Mouse (Mus musculus): ENCODE measurements around the gene Olfr222. TPM values are rescaled to one million over a fixed set of nuclear protein-coding genes. Genes with fewer than 3 reads are reported as not detected.

Olfr222 gene
- polyA plus RNA-seq, 1 experiment from 2014 or later: not detected

- Histone ChIP-seq H3K27ac (no peak overlapping the region), H3K9ac (no peak overlapping the region), H3K4me3 (replicated peaks) (no peak overlapping the region), H3K4me1 (replicated peaks) (0 out of 2 replicates have a peak, but pooled peaks cover 4% of the 10 kb centered on the region), H3K4me2 (replicated peaks) (peak overlapping the region; percentile 17; the same call in 1 of the 2 replicates), H3K9me3 (no peaks in the 10 kb centered on the region), H3K36me3 (no peaks in the 10 kb centered on the region), H3K27me3 (replicated peaks) (no peaks in the 10 kb centered on the region)
- WGBS: 25% methylated on average over 11 of the region's 11 CpGs
- ATAC-seq: no peak
Observed at GRCm38 (mm10) chr11:59538387-59538786, 37.6 kb downstream of the Olfr222 start.

DNA sequence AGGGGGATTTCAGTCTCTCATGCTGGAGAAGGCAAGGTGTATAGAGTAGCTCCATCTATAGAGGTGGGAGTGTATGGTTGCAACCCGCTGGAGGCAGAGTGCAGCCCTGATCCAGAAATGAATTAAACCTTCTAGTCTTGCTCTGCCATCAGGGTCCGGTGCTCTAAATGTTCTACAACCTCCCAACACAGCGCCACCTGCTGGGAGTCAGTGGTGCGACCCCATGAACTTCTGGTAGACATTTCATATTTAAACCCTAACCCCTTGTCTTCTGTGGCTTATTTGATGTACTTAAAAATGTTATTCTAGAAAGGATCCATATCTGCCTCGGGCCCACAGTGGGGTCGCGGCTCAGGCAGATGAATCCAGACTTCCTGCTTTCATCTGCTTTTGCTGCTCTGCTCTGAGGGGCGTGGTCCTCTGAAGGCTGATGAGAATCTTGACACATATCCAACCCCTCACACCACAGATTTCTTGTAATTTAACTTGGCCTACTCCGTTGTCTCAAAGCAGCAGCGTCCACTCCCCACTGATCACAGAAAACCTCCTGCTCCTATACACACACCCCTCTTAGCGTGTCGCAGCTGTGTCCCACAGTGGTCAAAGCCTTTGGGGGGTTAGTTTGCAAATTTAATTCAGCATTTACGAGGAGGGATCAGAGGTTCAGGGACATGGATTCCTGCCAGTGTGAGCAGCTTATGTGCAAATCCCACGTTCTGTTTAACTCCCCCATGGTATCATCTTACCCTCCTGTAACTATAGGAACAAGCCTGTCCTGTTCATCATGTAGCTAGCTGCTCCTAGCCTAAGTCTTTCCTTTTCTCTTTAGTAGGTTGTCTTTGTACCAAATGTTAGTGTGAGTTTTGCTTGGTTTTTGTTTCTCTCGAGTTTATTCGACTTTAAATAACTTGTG is 38.6 kb downstream of the Olfr222 start:
- Histone ChIP-seq H3K4me3 (replicated peaks) (no peak overlapping the region), H3K9ac (no peak overlapping the region), H3K9me3 (no peaks in the 10 kb centered on the region), H3K4me2 (replicated peaks) (no peak overlapping the region), H3K27ac (no peak overlapping the region), H3K4me1 (replicated peaks) (0 out of 2 replicates have a peak, but pooled peaks cover 4% of the 10 kb centered on the region), H3K27me3 (replicated peaks) (no peaks in the 10 kb centered on the region), H3K36me3 (no peaks in the 10 kb centered on the region)
- ATAC-seq: no peak
- WGBS: 68% methylated on average over 16 of the region's 16 CpGs

DNA sequence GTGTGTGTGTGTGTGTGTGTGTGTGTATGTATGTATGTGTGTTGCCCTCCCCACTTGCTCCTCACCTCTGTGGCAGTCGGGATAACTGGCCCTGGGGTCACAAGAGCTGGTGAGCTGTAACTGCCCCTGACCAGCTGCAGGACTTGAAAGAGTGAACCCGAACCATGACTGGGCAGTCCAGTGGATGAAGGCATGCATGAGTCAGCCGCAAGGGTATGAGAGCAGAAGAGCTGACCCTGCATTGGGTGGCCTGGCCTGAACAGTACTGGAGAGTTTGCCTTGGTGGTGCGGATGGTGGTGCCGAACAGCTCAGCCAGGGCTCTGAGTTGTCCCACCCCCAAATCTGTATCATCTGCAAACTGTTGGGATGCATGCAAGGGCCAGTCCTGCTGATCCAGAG is 44.5 kb downstream of the Olfr222 start:
- no peaks in the 10 kb centered on the region for H3K9me3 ChIP-seq
- H3K4me2 ChIP-seq (replicated peaks): no peak overlapping the region
- no peaks in the 10 kb centered on the region for H3K4me1 ChIP-seq (replicated peaks)
- H3K27ac ChIP-seq: no peak overlapping the region
- H3K9ac ChIP-seq: no peak overlapping the region
- H3K36me3 ChIP-seq: no peaks in the 10 kb centered on the region
- H3K4me3 ChIP-seq (replicated peaks): no peak overlapping the region
- no peak for ATAC-seq
- no peaks in the 10 kb centered on the region for H3K27me3 ChIP-seq (replicated peaks)
- WGBS: 69% methylated on average over 5 of the region's 5 CpGs

DNA sequence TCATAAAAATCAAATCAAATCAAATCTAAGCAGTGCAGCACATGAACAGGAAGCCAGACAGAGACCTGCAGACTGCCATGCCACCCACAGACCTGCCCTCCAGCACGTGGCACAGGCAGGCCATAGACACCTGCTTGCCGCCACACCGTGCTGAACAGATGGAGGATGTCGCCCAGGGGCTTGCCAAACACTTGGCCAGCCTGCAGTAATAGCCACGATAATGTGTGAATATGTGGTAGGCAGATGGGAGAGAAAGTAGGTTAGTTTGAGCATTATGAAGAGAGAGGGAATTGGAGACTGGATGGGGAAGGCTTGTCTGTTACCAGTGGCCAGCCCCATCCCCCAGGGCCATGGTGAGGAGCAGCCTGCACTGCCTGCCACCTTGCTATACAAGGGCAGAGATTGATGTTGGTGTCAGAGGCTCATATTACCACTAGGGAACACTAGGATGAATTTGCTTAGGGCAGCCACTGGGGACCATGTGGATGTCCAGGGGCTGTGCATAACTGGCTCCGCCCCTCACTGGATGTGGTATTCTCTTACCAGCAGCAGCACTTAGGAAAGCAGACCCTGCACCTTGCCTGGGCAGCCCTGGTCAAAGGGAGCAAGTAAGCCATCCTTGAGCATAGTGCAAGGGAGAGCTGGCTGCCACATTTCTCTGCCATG is 45.0 kb downstream of the Olfr222 start:
- no peak overlapping the region for H3K9ac ChIP-seq
- no peaks in the 10 kb centered on the region for H3K36me3 ChIP-seq
- no peak for ATAC-seq
- H3K9me3 ChIP-seq: no peaks in the 10 kb centered on the region
- no peaks in the 10 kb centered on the region for H3K4me1 ChIP-seq (replicated peaks)
- no peak overlapping the region for H3K4me2 ChIP-seq (replicated peaks)
- H3K27ac ChIP-seq: no peak overlapping the region
- 69% methylated on average over 6 of the region's 6 CpGs for WGBS
- no peaks in the 10 kb centered on the region for H3K27me3 ChIP-seq (replicated peaks)
- H3K4me3 ChIP-seq (replicated peaks): no peak overlapping the region

GRCm38 (mm10) chr11:59530221-59530620 is 45.8 kb downstream of the Olfr222 start:
- Histone ChIP-seq H3K4me3 (replicated peaks) (no peak overlapping the region), H3K4me1 (replicated peaks) (no peaks in the 10 kb centered on the region), H3K9me3 (no peaks in the 10 kb centered on the region), H3K36me3 (no peaks in the 10 kb centered on the region), H3K27ac (no peak overlapping the region), H3K9ac (no peak overlapping the region), H3K4me2 (replicated peaks) (no peak overlapping the region), H3K27me3 (replicated peaks) (no peaks in the 10 kb centered on the region)
- 80% methylated on average over 5 of the region's 5 CpGs for WGBS
- ATAC-seq: no peak

DNA sequence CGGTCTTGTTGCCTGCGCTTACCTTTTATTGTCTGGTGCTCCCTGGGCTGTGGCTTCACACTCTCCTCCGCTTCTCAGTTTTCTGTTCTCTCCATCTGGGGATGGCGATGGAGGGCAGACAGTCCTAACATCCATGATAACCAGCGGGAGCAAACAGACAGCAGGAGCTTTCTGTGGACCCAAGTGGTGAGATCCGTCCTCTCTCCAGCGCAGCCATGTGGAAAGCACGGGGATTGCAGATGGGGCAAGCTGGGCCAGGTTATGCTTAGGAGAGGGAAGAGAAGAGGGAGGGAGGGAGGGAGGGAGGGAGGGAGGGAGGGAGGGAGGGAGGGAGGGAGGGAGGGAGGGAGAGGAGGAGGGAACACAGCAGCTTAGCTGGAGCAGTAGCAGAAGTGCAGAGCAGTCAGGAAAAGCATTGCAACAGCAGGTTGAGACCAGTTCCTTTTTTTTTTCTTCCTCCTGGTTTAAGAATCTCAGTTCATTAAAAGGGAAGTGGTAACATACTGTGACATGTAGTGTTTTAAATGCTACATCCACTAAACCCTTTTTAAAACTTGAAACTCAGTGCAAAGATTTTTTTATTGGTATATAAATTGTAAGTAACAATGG is 49.5 kb downstream of the Olfr222 start, which contains the start of gene Zkscan17:
Gene Zkscan17, minus strand, starts transcription at position 280 of the 609 bp plus-strand sequence.
- H3K27ac ChIP-seq: no peak within 1 kb of the TSS
- no peaks in the 10 kb centered on the region for H3K9me3 ChIP-seq
- H3K9ac ChIP-seq: no peak within 1 kb of the TSS
- H3K4me3 ChIP-seq (replicated peaks): no peak within 1 kb of the TSS
- no peak within 1 kb of the TSS for H3K4me2 ChIP-seq (replicated peaks)
- ATAC-seq: no peak
- no peaks in the 10 kb centered on the region for H3K27me3 ChIP-seq (replicated peaks)
- H3K4me1 ChIP-seq (replicated peaks): no peaks in the 10 kb centered on the region
- no peaks in the 10 kb centered on the region for H3K36me3 ChIP-seq
- WGBS: 48% methylated on average over 8 of the region's 8 CpGs

GRCm38 (mm10) chr11:59525237-59525636 is 50.8 kb downstream of the Olfr222 start:
- WGBS: 7% methylated on average over 10 of the region's 10 CpGs
- Histone ChIP-seq H3K4me2 (replicated peaks) (no peak overlapping the region), H3K27ac (no peak overlapping the region), H3K9me3 (no peaks in the 10 kb centered on the region), H3K4me1 (replicated peaks) (no peaks in the 10 kb centered on the region), H3K4me3 (replicated peaks) (no peak overlapping the region), H3K36me3 (no peaks in the 10 kb centered on the region), H3K27me3 (replicated peaks) (no peaks in the 10 kb centered on the region), H3K9ac (no peak overlapping the region)
- ATAC-seq: peak; percentile 51

DNA sequence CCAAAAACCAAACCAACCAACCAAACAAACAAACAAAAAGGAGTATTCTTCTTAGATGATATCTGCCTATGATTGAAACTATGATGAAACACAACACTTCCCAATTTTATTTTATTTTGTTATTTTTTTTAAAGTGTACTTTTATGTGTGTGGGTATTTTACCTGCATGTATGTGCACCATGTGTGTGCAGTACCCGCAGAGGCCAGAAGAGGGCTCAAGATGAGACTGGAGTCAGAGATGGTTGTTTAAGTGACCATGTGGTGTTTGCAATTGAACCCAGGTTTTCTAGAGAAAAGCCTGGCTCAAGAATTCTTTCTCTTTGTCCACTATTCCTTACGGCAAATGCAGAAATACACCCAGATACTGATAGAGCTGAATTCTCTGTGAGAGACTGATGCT is 51.9 kb downstream of the Olfr222 start:
- H3K4me2 ChIP-seq (replicated peaks): no peak overlapping the region
- 0 out of 2 replicates have a peak, but pooled peaks cover 5% of the 10 kb centered on the region for H3K4me1 ChIP-seq (replicated peaks)
- WGBS: 99% methylated on average over 2 of the region's 2 CpGs
- no peaks in the 10 kb centered on the region for H3K9me3 ChIP-seq
- ATAC-seq: no peak
- H3K4me3 ChIP-seq (replicated peaks): no peak overlapping the region
- no peak overlapping the region for H3K9ac ChIP-seq
- no peak overlapping the region for H3K27ac ChIP-seq
- no peaks in the 10 kb centered on the region for H3K27me3 ChIP-seq (replicated peaks)
- H3K36me3 ChIP-seq: no peaks in the 10 kb centered on the region

Other genes with a start within 250 kb of the Olfr222 start
- gene Prss38, start 200.6 kb downstream of the Olfr222 start, polyA plus RNA-seq (2015; fragmentation: Nextera tagmentation; extraction: Ambion mirVana): not detected in 2 replicates
- gene Jmjd4, start 126.2 kb downstream of the Olfr222 start, polyA plus RNA-seq (2015; fragmentation: Nextera tagmentation; extraction: Ambion mirVana): 9.3 and 9.4 TPM in 2 replicates
- 78.1 and 82.9 TPM in 2 replicates for gene Snap47, start 125.0 kb downstream of the Olfr222 start, polyA plus RNA-seq (2015; fragmentation: Nextera tagmentation; extraction: Ambion mirVana)
- 4.7 and 5.3 TPM in 2 replicates for gene Zfp867, start 103.8 kb downstream of the Olfr222 start, polyA plus RNA-seq (2015; fragmentation: Nextera tagmentation; extraction: Ambion mirVana)
- gene Zkscan17, start 49.5 kb downstream of the Olfr222 start, polyA plus RNA-seq (2015; fragmentation: Nextera tagmentation; extraction: Ambion mirVana): 16.3 and 16.4 TPM in 2 replicates
- 0.35 and 0.36 TPM in 2 replicates for gene Nlrp3, start 34.7 kb downstream of the Olfr222 start, polyA plus RNA-seq (2015; fragmentation: Nextera tagmentation; extraction: Ambion mirVana)
- gene Olfr223, start 17.1 kb upstream of the Olfr222 start, polyA plus RNA-seq (2015; fragmentation: Nextera tagmentation; extraction: Ambion mirVana): not detected in 2 replicates
- gene Mprip, start 85.1 kb upstream of the Olfr222 start, polyA plus RNA-seq (2015; fragmentation: Nextera tagmentation; extraction: Ambion mirVana): 54.9 and 56.2 TPM in 2 replicates
- 2.9 and 3.5 TPM in 2 replicates for gene Pld6, start 211.4 kb upstream of the Olfr222 start, polyA plus RNA-seq (2015; fragmentation: Nextera tagmentation; extraction: Ambion mirVana)
- gene Flcn, start 233.8 kb upstream of the Olfr222 start, polyA plus RNA-seq (2015; fragmentation: Nextera tagmentation; extraction: Ambion mirVana): 35.9 and 39.2 TPM in 2 replicates

All from intestine, embryonic 15.5 days (tissue).